Mouse (Mus musculus) gastrocnemius, adult 18-20 months (tissue): ENCODE data around the gene Cacnb4. TPM values are rescaled to one million over a fixed set of nuclear protein-coding genes. Genes with fewer than 3 reads are reported as not detected.

Experiments
- total RNA-seq, 2 experiments: library from RNA; stranded (reverse); gene quantifications; 2 replicates each; pipeline ENCODE4 v1.2.3; 2021

Gene Cacnb4
- total RNA-seq, 2 experiments from 2014 or later: 0.21 to 0.55 TPM

Other genes with a start within 250 kb of the Cacnb4 start
- gene Stam2, start 65.5 kb upstream of the Cacnb4 start, total RNA-seq: 10 to 100 TPM in 1 of 2 experiments, 1 to 10 TPM in 1; 9.7 to 10.8 TPM
- gene Fmnl2, start 181.0 kb upstream of the Cacnb4 start, total RNA-seq: 1 to 10 TPM; 4.2 to 5.2 TPM